Mouse (Mus musculus): ENCODE measurements at regions not wholly inside any gene's neighbourhood (a gene's known extent, or its start where the extent isn't known, plus 50 kb on each side); places are given as distances from the start of the nearest gene placed in this dataset.
"Not testable (repeated sequence)": the region's sequence is repeated elsewhere in the genome, so short reads cannot be mapped to it uniquely, and the experiment has no call there.

DNA sequence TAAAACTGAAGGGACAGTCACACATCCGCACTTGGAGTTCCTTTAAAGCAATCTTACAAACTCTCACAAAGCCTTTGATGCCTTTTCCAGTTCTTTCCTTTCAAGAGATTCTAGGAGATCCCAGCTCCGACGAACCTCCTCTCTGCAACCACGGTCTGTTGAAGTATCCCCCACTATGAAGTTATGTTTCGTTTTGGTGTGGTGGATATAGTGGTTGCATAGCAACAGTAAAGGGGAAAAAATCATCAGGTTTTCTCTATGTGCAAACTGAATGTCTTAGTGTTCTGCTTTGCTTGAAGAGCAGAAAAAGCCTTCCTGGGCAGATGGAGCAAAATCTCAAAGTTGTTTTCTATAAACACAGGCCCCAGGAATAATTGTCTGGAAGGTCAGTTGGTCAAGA, 147.4 kb upstream of the Dlgap1 start:
- CTCF ChIA-PET, result no interaction called here

DNA sequence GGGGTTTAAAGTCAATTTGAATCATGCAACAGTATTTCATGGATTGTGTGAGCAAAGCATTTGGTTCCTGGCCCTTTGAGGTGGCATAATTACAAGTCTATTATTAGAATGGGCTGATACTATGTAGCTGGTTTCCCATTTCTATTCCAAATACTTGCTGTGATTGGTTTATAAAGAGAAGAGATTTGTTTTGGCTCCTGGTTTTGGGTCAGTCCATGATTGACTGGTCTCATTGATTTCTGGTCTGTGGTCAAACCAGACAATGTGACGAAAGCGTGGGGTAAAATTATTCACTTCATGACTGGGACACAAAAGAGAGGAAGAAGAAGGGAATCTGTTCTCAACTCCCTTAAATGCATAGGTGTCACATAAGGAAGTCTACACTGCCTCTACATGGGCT, 147.0 kb upstream of the Dlgap1 start:
- CTCF ChIA-PET, result no interaction called here

DNA sequence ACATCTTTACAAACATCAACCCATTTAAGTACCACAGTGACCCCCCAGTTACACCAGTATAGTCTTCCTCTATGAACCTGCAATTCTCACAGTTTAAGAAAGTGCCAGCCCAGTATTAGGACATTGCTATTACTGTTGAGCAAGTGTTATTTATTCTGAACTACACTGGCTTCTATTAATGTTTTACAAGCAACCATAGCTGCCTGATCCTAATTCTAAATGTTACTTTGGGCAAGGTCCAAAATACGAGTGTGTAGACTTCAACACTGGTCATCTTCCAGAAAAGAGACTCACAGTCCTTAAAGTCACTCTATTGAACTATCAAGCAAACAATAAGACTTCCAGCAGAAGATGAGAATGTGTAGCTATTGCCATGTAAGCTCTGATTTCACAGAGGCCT, 146.0 kb upstream of the Dlgap1 start:
- CTCF ChIA-PET, result no interaction called here

DNA sequence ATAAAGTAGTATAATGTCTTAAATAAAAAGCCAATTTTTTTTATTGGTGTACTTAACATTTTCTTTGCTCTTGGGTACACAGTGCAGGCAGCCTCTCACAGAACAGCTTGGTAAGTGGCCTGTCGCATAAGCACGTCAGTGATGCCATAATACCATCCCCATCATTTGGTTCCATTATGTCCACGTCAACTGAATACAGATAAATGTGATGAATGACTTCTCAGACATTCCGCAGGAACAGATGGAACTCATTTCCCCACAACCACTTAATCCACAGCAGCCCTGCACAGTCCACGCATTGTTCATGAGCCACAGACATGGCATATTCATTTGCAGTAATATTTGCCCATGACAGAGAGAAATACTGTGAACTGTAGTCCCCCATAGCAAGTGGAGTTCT, 127.6 kb upstream of the Dlgap1 start:
- CTCF ChIA-PET, result no interaction called here

DNA sequence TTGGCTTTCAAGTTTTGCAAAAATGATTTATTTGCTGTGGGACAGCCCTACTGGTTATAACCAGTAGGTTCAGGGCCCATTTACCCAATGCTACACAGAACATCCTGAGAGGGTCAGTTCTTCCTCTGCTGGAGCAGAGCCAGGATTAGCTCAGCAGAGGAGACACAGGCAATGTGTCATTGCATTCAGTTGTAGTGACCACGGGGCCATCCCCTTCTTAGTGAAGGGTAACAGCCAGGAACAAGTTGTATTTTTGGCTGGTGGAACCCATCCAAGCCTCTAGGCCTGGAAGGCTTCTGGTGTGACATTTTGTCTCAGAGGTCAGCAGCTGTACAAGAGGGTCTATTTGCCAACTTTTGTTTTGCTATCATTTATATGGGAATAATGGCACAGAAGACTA, 120.6 kb upstream of the Dlgap1 start:
- CTCF ChIA-PET, result no interaction called here

DNA sequence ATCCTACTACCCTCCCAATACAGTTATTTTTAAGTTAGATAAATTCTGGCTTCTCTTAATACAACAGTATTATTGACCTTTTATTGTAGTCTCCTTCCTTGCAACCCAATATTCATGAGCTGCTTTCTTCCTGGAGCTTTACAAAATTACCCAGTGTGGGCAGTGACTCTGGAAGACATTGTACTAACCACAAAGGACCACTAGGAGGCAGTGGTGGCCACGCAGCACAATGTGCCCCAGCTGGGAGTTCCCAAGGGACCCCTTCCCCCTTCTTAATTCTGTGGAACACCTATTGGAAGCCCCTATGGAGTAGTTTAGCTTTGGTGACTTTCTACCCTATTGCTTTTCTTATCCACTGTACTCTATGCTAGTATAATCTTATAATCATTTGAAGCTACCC, 118.8 kb upstream of the Dlgap1 start:
- CTCF ChIA-PET, result interaction anchor here (0.6 kb wide), 1 partner anchor 9 kb away, joined by 4 read pairs; no protein-coding TSS in a partner anchor

DNA sequence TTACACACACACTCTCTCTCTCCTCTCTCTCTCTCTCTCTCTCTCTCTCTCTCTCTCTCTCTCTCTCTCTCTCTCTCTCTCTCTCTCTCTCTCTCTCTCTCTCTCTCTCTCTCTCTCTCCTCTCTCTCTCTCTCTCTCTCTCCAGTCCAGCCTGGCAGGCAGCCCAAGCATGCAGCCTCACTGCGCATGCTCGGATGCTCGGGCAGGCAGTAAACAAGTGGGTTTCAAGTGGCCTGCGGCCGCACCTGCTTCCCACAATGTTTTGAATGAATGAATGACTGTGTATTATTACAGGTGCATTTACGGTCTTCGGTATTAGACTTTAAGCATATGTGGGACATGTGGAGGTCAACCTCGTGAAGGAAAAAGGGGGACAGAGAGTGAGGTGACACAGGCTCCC, 88.9 kb upstream of the Dlgap1 start:
- CTCF ChIA-PET, result not testable (repeated sequence)

DNA sequence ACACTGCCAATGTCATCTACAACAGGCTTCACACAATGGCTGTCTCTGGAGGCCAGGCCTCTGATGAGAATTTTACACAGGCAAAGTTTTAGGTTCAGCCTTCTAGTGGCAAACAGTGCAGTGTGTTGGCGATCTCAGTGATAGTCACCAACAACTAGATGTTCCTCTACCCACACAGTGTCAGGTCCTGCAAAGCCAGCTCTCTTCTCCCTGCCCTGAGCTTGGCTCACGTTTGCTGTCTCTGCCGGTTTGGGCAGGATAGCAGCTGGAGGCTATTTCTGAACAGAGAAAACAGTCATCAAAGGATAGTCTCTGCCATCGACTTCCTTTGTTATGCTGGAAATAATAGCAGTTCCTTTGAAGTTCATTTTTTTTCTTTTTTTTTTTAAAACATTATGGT, 74.9 kb upstream of the Dlgap1 start:
- CTCF ChIA-PET, result no interaction called here

All from spleen, embryonic (tissue).